Mouse (Mus musculus) heart, embryonic 11.5 days (tissue): ENCODE results near the gene Masp2. TPM values are rescaled to one million over a fixed set of nuclear protein-coding genes. Genes with fewer than 3 reads are reported as not detected.

ENCODE experiments used
- ATAC-seq: fragments of 200-750 bp; cut with Nextera tagmentation; replicated peaks from 2 replicates; pipeline ENCODE4 v1.8.0; 2017; ENCODE audit warnings: moderate library complexity; ENCODE audit not compliant: insufficient number of reproducible peaks, low FRiP score, low TSS enrichment
- H3K27ac ChIP-seq: fragments of 300-500 bp; sonication (generic); 2 replicates; pipeline ENCODE4 v1.5.1; 2014; ENCODE audit warnings: mild to moderate bottlenecking, low read depth, low read length
- H3K27me3 ChIP-seq: fragments of 300-500 bp; sonication (generic); 2 replicates; pipeline ENCODE4 v1.6.1; 2014; ENCODE audit warnings: mild to moderate bottlenecking, low read length, mixed read lengths; ENCODE audit not compliant: control insufficient read depth, insufficient read depth
- H3K36me3 ChIP-seq: fragments of 300-500 bp; sonication (generic); 2 replicates; pipeline ENCODE4 v1.6.1; 2014; ENCODE audit warnings: mild to moderate bottlenecking, low read length, moderate library complexity, mixed read lengths; ENCODE audit not compliant: control insufficient read depth, insufficient read depth
- H3K4me1 ChIP-seq: fragments of 300-500 bp; sonication (generic); 2 replicates; pipeline ENCODE4 v1.6.1; 2014; ENCODE audit warnings: low read length; ENCODE audit not compliant: control insufficient read depth, insufficient read depth
- H3K4me2 ChIP-seq: fragments of 300-500 bp; sonication (generic); 2 replicates; pipeline ENCODE4 v1.6.1; 2014; ENCODE audit warnings: mild to moderate bottlenecking, moderate library complexity
- H3K4me3 ChIP-seq: fragments of 300-500 bp; sonication (generic); 2 replicates; pipeline ENCODE4 v1.5.1; 2014; ENCODE audit warnings: low read depth, low read length
- H3K9ac ChIP-seq: fragments of 300-500 bp; sonication (generic); 2 replicates; pipeline ENCODE4 v1.6.1; 2014; ENCODE audit warnings: mild to moderate bottlenecking, low read depth, low read length, moderate library complexity
- H3K9me3 ChIP-seq: fragments of 300-500 bp; sonication (generic); replicated peaks from 2 replicates; pipeline ENCODE4 v1.6.1; 2016; ENCODE audit warnings: low read length; ENCODE audit not compliant: control insufficient read depth
- WGBS: fragments of 180-500 bp; shearing (Covaris S2); extraction: QIAGEN DNeasy Blood & Tissue Kit; methylation state at CpG from one replicate; pipeline ENCODE4 v1.1.7; 2014; ENCODE audit not compliant: insufficient replicate concordance; 5-methylcytosine and 5-hydroxymethylcytosine counted together
- polyA plus RNA-seq: library from polyadenylated mRNA; unstranded; fragments of >200 nt; fragmentation: Nextera tagmentation; extraction: Ambion mirVana; gene quantifications from 2 replicates; pipeline ENCODE4 v1.2.1, GENCODE M21; 2014

Masp2 gene
- polyA plus RNA-seq, 1 experiment from 2014 or later = 0.37 TPM

GRCm38 (mm10) chr4:148663326-148663725 is 61.0 kb downstream of the Masp2 start:
- no peak overlapping the region for H3K4me2 ChIP-seq
- no peak overlapping the region for H3K4me3 ChIP-seq
- H3K36me3 ChIP-seq = no peaks in the 10 kb centered on the region
- ATAC-seq = no peak
- no peak overlapping the region for H3K27ac ChIP-seq
- H3K9ac ChIP-seq = no peak overlapping the region
- 70% methylated on average over 7 of the region's 7 CpGs for WGBS
- H3K27me3 ChIP-seq = peaks cover 7% of the 10 kb centered on the region
- no peaks in the 10 kb centered on the region for H3K9me3 ChIP-seq
- peaks cover 19% of the 10 kb centered on the region for H3K4me1 ChIP-seq

GRCm38 (mm10) chr4:148664021-148664420 is 61.7 kb downstream of the Masp2 start:
- Histone ChIP-seq H3K9ac (no peak overlapping the region), H3K27ac (no peak overlapping the region), H3K9me3 (no peaks in the 10 kb centered on the region), H3K27me3 (peaks cover 7% of the 10 kb centered on the region), H3K36me3 (no peaks in the 10 kb centered on the region), H3K4me1 (peaks cover 19% of the 10 kb centered on the region), H3K4me2 (no peak overlapping the region), H3K4me3 (no peak overlapping the region)
- 60% methylated on average over 6 of the region's 6 CpGs for WGBS
- no peak for ATAC-seq

Other genes with a start within 250 kb of the Masp2 start
- gene Ubiad1, start 157.8 kb upstream of the Masp2 start, polyA plus RNA-seq = 14.7 and 16.2 TPM in 2 replicates
- 18.9 and 23.6 TPM in 2 replicates for gene Mtor, start 153.9 kb upstream of the Masp2 start, polyA plus RNA-seq
- gene Angptl7, start 102.1 kb upstream of the Masp2 start, polyA plus RNA-seq = 2.9 TPM in 2 replicates
- gene Exosc10, start 44.1 kb upstream of the Masp2 start, polyA plus RNA-seq = 75.0 and 79.4 TPM in 2 replicates
- 129 and 155 TPM in 2 replicates for gene Srm, start 11.1 kb upstream of the Masp2 start, polyA plus RNA-seq
- gene Tardbp, start 24.5 kb downstream of the Masp2 start, polyA plus RNA-seq = 118 and 135 TPM in 2 replicates
- 0.19 and 0.27 TPM in 2 replicates for gene Gm572, start 40.8 kb downstream of the Masp2 start, polyA plus RNA-seq
- gene Casz1, start 201.9 kb downstream of the Masp2 start, polyA plus RNA-seq = 15.1 and 19.9 TPM in 2 replicates